Mouse (Mus musculus): ENCODE measurements around the gene Jchain. TPM values are rescaled to one million over a fixed set of nuclear protein-coding genes. Genes with fewer than 3 reads are reported as not detected.

Jchain gene
- 0.82 and 1.7 TPM in 2 replicates for total RNA-seq (2014; rRNA removed)
- polyA plus RNA-seq (2015; fragmentation: Nextera tagmentation; extraction: Ambion mirVana), result 0.47 and 0.58 TPM in 2 replicates

DNA sequence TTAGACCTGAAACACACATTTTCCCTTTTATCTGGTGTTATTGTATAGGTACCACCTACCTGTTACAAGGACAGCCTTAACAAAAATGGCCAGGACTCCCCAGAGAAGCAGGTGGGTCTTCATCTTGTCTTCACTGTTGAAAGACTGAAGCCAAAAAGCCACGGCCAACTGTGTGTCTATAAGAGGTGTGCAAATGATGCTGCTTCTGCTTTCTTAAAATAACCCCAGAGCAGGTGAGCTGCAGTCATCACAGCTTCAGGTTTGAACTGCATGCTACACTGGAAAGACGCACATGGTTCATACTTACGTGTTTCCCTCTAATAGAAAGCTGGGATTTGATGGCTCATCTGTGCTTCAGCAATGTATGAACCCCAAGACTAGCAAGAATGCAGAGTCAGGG lies at the start of gene Jchain:
Gene Jchain (minus strand): TSS at position 235 of the 400 bp plus-strand sequence.
- 93% methylated on average over 3 of the region's 3 CpGs for WGBS
- no peak for DNase-seq (ENCODE audit: low spot score)

DNA sequence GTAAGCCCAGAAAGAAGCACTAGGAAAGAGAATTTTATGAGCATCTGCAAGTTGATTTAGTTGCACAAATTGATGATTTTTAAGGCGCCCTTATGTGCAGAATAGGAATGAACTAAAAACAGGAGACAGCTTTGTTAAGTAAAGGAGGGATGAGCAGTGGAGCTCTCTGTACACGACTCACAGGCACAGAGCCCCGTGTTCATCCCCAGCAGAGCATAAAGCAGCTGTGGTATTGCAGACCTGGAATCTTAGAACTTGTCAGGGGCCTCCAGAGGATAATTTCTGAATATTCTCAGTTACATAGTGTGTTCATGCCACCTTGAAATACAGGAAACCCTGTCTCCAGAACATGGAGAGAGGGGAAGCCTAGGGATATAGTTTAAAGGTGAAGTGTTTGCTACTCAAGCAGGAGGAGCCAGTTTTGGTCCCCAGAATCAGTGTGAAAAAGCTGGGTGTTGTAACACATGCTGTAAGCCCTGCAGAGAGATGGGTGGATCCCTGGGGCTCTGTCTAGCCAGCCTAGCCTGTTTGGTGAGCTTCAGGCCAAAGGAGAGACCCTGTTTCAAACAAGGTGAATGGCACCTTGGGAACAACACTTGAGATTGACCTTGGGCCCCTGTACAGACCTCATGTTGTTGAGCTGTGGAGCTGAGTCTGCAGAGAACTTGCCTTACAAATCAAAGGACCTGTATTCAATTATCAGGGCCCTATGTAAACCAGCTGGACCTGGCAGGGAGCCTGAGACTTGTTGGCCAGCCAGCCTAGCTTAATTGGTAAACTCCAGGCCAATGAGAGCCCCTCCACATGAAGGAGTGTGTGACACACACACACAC lies 48.0 kb upstream of the Jchain start:
- WGBS, result 68% methylated on average over 3 of the region's 3 CpGs
- TF ChIP-seq CTCF (IDR thresholded peaks at IDR 0.05), result no peak
- no peak overlapping the region for H3K9ac ChIP-seq (replicated peaks; ENCODE audit: low read length, poor library complexity, severe bottlenecking)
- ATAC-seq (ENCODE audit: low FRiP score), result no peak
- H3K27me3 ChIP-seq (ENCODE audit: insufficient read depth, low read length), result no peaks in the 10 kb centered on the region
- H3K4me3 ChIP-seq (ENCODE audit: low read depth, low read length), result no peak overlapping the region
- no peaks in the 10 kb centered on the region for H3K4me1 ChIP-seq (ENCODE audit: insufficient read depth, low read length)
- no peak overlapping the region for H3K27ac ChIP-seq (ENCODE audit: low read depth, low read length)
- no peaks in the 10 kb centered on the region for H3K9me3 ChIP-seq (ENCODE audit: low read length)
- H3K36me3 ChIP-seq (ENCODE audit: insufficient read depth, low read length), result no peaks in the 10 kb centered on the region
- DNase-seq (ENCODE audit: low spot score), result no peak
- H3K4me2 ChIP-seq (ENCODE audit: low read depth, low read length, poor library complexity, severe bottlenecking), result no peak overlapping the region

More for the DNA sequence above, at the start of gene Jchain:
- no peak for ATAC-seq (ENCODE audit: low FRiP score)
- no peaks in the 10 kb centered on the region for H3K27me3 ChIP-seq (ENCODE audit: insufficient read depth, low read length)
- no peak within 1 kb of the TSS for H3K27ac ChIP-seq (ENCODE audit: low read depth, low read length)
- no peak within 1 kb of the TSS for H3K4me2 ChIP-seq (ENCODE audit: low read depth, low read length, poor library complexity, severe bottlenecking)
- no peaks in the 10 kb centered on the region for H3K4me1 ChIP-seq (ENCODE audit: insufficient read depth, low read length)
- H3K4me3 ChIP-seq (ENCODE audit: low read depth, low read length), result no peak within 1 kb of the TSS
- H3K9ac ChIP-seq (replicated peaks; ENCODE audit: low read length, poor library complexity, severe bottlenecking), result no peak within 1 kb of the TSS
- TF ChIP-seq CTCF (IDR thresholded peaks at IDR 0.05), result no peak
- H3K36me3 ChIP-seq (ENCODE audit: insufficient read depth, low read length), result no peaks in the 10 kb centered on the region
- no peaks in the 10 kb centered on the region for H3K9me3 ChIP-seq (ENCODE audit: low read length)

- Histone ChIP-seq H3K4me3 (ENCODE audit: low read depth, low read length) (no peak overlapping the region), H3K27ac (ENCODE audit: low read depth, low read length) (no peak overlapping the region), H3K36me3 (ENCODE audit: insufficient read depth, low read length) (no peaks in the 10 kb centered on the region), H3K4me2 (ENCODE audit: low read depth, low read length, poor library complexity, severe bottlenecking) (no peak overlapping the region), H3K27me3 (ENCODE audit: insufficient read depth, low read length) (no peaks in the 10 kb centered on the region), H3K9ac (replicated peaks; ENCODE audit: low read length, poor library complexity, severe bottlenecking) (no peak overlapping the region), H3K4me1 (ENCODE audit: insufficient read depth, low read length) (no peaks in the 10 kb centered on the region), H3K9me3 (ENCODE audit: low read length) (no peaks in the 10 kb centered on the region)
- WGBS, result 88% methylated on average over 3 of the region's 3 CpGs
- TF ChIP-seq CTCF (IDR thresholded peaks at IDR 0.05), result no peak
- DNase-seq (ENCODE audit: low spot score) (no peak), ATAC-seq (ENCODE audit: low FRiP score) (no peak)
These were observed 47.1 kb upstream of the Jchain start for GRCm38 (mm10) chr5:88574829-88575228.

GRCm38 (mm10) chr5:88569541-88569940 lies 41.9 kb upstream of the Jchain start:
- 65% methylated on average over 3 of the region's 3 CpGs for WGBS

DNA sequence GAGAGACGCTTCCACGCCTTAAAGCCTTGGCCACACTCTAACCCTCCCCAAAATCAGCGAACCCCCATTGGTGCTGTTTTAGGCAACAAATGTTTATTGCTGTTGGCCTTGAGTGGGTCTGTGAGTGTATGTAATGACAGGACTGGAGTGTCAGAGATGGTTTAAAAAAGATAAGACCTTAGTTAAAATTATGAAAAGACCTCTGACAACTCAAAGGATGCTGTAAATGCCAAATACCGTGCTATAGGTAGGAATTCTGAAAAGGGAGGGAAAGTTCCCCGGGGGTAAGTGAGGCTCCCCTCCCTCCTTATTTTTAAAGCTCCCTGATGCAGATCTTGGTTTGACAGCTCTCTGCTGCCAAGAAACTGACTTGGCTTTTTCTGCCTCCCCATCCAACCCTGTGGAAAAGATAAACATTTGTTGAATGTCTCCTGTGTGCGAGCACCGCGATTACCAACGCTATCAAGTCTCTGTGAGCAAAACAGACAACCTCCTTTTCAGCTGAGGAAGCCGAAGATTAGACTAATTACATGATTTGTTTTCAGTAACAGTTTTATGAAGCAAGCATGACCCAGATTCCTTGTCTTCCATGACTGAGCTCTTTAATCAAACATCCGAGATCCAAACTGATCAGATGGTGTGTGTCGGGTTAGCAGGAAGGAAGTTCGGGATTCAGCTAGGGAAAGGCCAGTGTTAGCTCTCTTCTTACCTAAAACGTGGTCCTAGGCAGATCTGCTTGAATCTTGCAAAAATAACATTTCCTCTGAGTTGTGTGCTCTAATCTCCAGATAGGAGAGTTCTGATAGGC lies 38.5 kb upstream of the Jchain start:
- DNase-seq (ENCODE audit: low spot score), result no peak
- peak overlapping the region; percentile 66 for H3K4me2 ChIP-seq (ENCODE audit: low read depth, low read length, poor library complexity, severe bottlenecking)
- no peaks in the 10 kb centered on the region for H3K4me1 ChIP-seq (ENCODE audit: insufficient read depth, low read length)
- no peak for TF ChIP-seq CTCF (IDR thresholded peaks at IDR 0.05)
- no peaks in the 10 kb centered on the region for H3K27me3 ChIP-seq (ENCODE audit: insufficient read depth, low read length)
- peak overlapping the region; percentile 88 for H3K4me3 ChIP-seq (ENCODE audit: low read depth, low read length)
- H3K36me3 ChIP-seq (ENCODE audit: insufficient read depth, low read length), result no peaks in the 10 kb centered on the region
- peak overlapping the region; percentile 84 for H3K9ac ChIP-seq (replicated peaks; ENCODE audit: low read length, poor library complexity, severe bottlenecking)
- H3K9me3 ChIP-seq (ENCODE audit: low read length), result no peaks in the 10 kb centered on the region
- H3K27ac ChIP-seq (ENCODE audit: low read depth, low read length), result peak overlapping the region; percentile 74
- 2% methylated on average over 14 of the region's 14 CpGs for WGBS
- ATAC-seq (ENCODE audit: low FRiP score), result no peak; the same call in 1 of the 2 replicates

More at GRCm38 (mm10) chr5:88569541-88569940, 41.9 kb upstream of the Jchain start:
- Histone ChIP-seq H3K9ac (replicated peaks; ENCODE audit: low read length, poor library complexity, severe bottlenecking) (no peak overlapping the region), H3K4me3 (ENCODE audit: low read depth, low read length) (no peak overlapping the region), H3K36me3 (ENCODE audit: insufficient read depth, low read length) (no peaks in the 10 kb centered on the region), H3K27me3 (ENCODE audit: insufficient read depth, low read length) (no peaks in the 10 kb centered on the region), H3K4me2 (ENCODE audit: low read depth, low read length, poor library complexity, severe bottlenecking) (no peak overlapping the region), H3K9me3 (ENCODE audit: low read length) (no peaks in the 10 kb centered on the region), H3K4me1 (ENCODE audit: insufficient read depth, low read length) (no peaks in the 10 kb centered on the region), H3K27ac (ENCODE audit: low read depth, low read length) (no peak overlapping the region)
- no peak for TF ChIP-seq CTCF (IDR thresholded peaks at IDR 0.05)
- ATAC-seq (ENCODE audit: low FRiP score), result no peak
- no peak for DNase-seq (ENCODE audit: low spot score)

Data from midbrain, postnatal 0 days (tissue).